Mouse (Mus musculus): Measurements from ENCODE around the gene Dis3l2. TPM values are rescaled to one million over a fixed set of nuclear protein-coding genes. Genes with fewer than 3 reads are reported as not detected.

Dis3l2 gene
- polyA plus RNA-seq, 1 experiment from 2014 or later: 35.0 TPM

GRCm38 (mm10) chr1:86955801-86956200 lies 252.2 kb downstream of the Dis3l2 start:
- Histone ChIP-seq H3K9me3 (no peaks in the 10 kb centered on the region), H3K27ac (no peak overlapping the region), H3K27me3 (ENCODE audit: poor library complexity, severe bottlenecking) (no peaks in the 10 kb centered on the region), H3K36me3 (replicated peaks) (peaks cover 6% of the 10 kb centered on the region; the same call in 1 of the 2 replicates), H3K4me3 (no peak overlapping the region), H3K4me1 (0 out of 2 replicates have a peak, but pooled peaks cover 5% of the 10 kb centered on the region)
- no peak for DNase-seq (ENCODE audit: extremely low spot score, low spot score)

- no peaks in the 10 kb centered on the region for H3K36me3 ChIP-seq (replicated peaks)
Measured at GRCm38 (mm10) chr1:86968261-86968964, 264.8 kb downstream of the Dis3l2 start.

GRCm38 (mm10) chr1:86969173-86969725 lies 265.6 kb downstream of the Dis3l2 start:
- Histone ChIP-seq H3K9me3 (no peaks in the 10 kb centered on the region), H3K36me3 (replicated peaks) (0 out of 2 replicates have a peak, but pooled peaks cover under 1% of the 10 kb centered on the region), H3K4me3 (no peak overlapping the region), H3K27ac (no peak overlapping the region), H3K4me1 (peaks cover 12% of the 10 kb centered on the region), H3K27me3 (ENCODE audit: poor library complexity, severe bottlenecking) (no peaks in the 10 kb centered on the region)
- WGBS: 79% methylated on average over 11 of the region's 11 CpGs
- DNase-seq (ENCODE audit: extremely low spot score, low spot score): no peak

More at GRCm38 (mm10) chr1:86968261-86968964, 264.8 kb downstream of the Dis3l2 start:
- no peak overlapping the region for H3K27ac ChIP-seq
- H3K4me3 ChIP-seq: no peak overlapping the region
- DNase-seq (ENCODE audit: extremely low spot score, low spot score): no peak
- 65% methylated on average over 6 of the region's 6 CpGs for WGBS
- H3K9me3 ChIP-seq: no peaks in the 10 kb centered on the region
- H3K4me1 ChIP-seq: peaks cover 12% of the 10 kb centered on the region
- no peaks in the 10 kb centered on the region for H3K27me3 ChIP-seq (ENCODE audit: poor library complexity, severe bottlenecking)

GRCm38 (mm10) chr1:86972693-86973092 lies 269.1 kb downstream of the Dis3l2 start:
- Histone ChIP-seq H3K4me1 (peaks cover 12% of the 10 kb centered on the region), H3K27ac (no peak overlapping the region), H3K36me3 (replicated peaks) (0 out of 2 replicates have a peak, but pooled peaks cover 2% of the 10 kb centered on the region), H3K27me3 (ENCODE audit: poor library complexity, severe bottlenecking) (no peaks in the 10 kb centered on the region), H3K9me3 (no peaks in the 10 kb centered on the region), H3K4me3 (no peak overlapping the region)
- WGBS: 50% methylated on average over 1 of the region's 1 CpGs
- DNase-seq (ENCODE audit: extremely low spot score, low spot score): no peak

GRCm38 (mm10) chr1:86977018-86977417 lies 273.4 kb downstream of the Dis3l2 start:
- 100% methylated on average over 1 of the region's 1 CpGs for WGBS
- Histone ChIP-seq H3K4me1 (no peaks in the 10 kb centered on the region), H3K4me3 (no peak overlapping the region), H3K27me3 (ENCODE audit: poor library complexity, severe bottlenecking) (no peaks in the 10 kb centered on the region), H3K9me3 (no peaks in the 10 kb centered on the region), H3K36me3 (replicated peaks) (0 out of 2 replicates have a peak, but pooled peaks cover 2% of the 10 kb centered on the region), H3K27ac (no peak overlapping the region)
- DNase-seq (ENCODE audit: extremely low spot score, low spot score): no peak

GRCm38 (mm10) chr1:86986372-86986771 lies 282.8 kb downstream of the Dis3l2 start:
- no peak for DNase-seq (ENCODE audit: extremely low spot score, low spot score)
- Histone ChIP-seq H3K4me1 (no peaks in the 10 kb centered on the region), H3K27ac (no peak overlapping the region)

GRCm38 (mm10) chr1:86992849-86993248 lies 289.2 kb downstream of the Dis3l2 start:
- no peak for DNase-seq (ENCODE audit: extremely low spot score, low spot score)
- H3K36me3 ChIP-seq (replicated peaks): no peaks in the 10 kb centered on the region; the same call in 1 of the 2 replicates
- WGBS: 36% methylated on average over 5 of the region's 5 CpGs
- peaks cover 27% of the 10 kb centered on the region for H3K4me1 ChIP-seq
- H3K27ac ChIP-seq: no peak overlapping the region
- no peaks in the 10 kb centered on the region for H3K9me3 ChIP-seq
- no peak overlapping the region for H3K4me3 ChIP-seq
- peaks cover 9% of the 10 kb centered on the region for H3K27me3 ChIP-seq (ENCODE audit: poor library complexity, severe bottlenecking)

More at GRCm38 (mm10) chr1:86986372-86986771, 282.8 kb downstream of the Dis3l2 start:
- Histone ChIP-seq H3K36me3 (replicated peaks) (no peaks in the 10 kb centered on the region; the same call in 1 of the 2 replicates), H3K27me3 (ENCODE audit: poor library complexity, severe bottlenecking) (0 out of 2 replicates have a peak, but pooled peaks cover 3% of the 10 kb centered on the region), H3K4me3 (no peak overlapping the region), H3K9me3 (no peaks in the 10 kb centered on the region)

GRCm38 (mm10) chr1:86994023-86994422 lies 290.4 kb downstream of the Dis3l2 start:
- no peak for DNase-seq (ENCODE audit: extremely low spot score, low spot score)
- Histone ChIP-seq H3K27me3 (ENCODE audit: poor library complexity, severe bottlenecking) (peaks cover 9% of the 10 kb centered on the region), H3K4me3 (no peak overlapping the region), H3K4me1 (peaks cover 27% of the 10 kb centered on the region), H3K27ac (no peak overlapping the region), H3K9me3 (no peaks in the 10 kb centered on the region), H3K36me3 (replicated peaks) (peaks cover 2% of the 10 kb centered on the region; the same call in 1 of the 2 replicates)

- DNase-seq (ENCODE audit: extremely low spot score, low spot score): no peak
- Histone ChIP-seq H3K4me3 (no peak overlapping the region), H3K36me3 (replicated peaks) (0 out of 2 replicates have a peak, but pooled peaks cover 2% of the 10 kb centered on the region), H3K9me3 (no peaks in the 10 kb centered on the region), H3K27ac (no peak overlapping the region), H3K27me3 (ENCODE audit: poor library complexity, severe bottlenecking) (peaks cover 5% of the 10 kb centered on the region), H3K4me1 (peaks cover 31% of the 10 kb centered on the region)
- 84% methylated on average over 2 of the region's 2 CpGs for WGBS
Measured at GRCm38 (mm10) chr1:86998051-86998450, 294.4 kb downstream of the Dis3l2 start.

GRCm38 (mm10) chr1:87001365-87001764 lies 297.8 kb downstream of the Dis3l2 start:
- H3K4me3 ChIP-seq: no peak overlapping the region
- H3K4me1 ChIP-seq: peaks cover 22% of the 10 kb centered on the region
- H3K27me3 ChIP-seq (ENCODE audit: poor library complexity, severe bottlenecking): peaks cover 3% of the 10 kb centered on the region
- peaks cover 2% of the 10 kb centered on the region; the same call in 1 of the 2 replicates for H3K36me3 ChIP-seq (replicated peaks)
- 92% methylated on average over 5 of the region's 5 CpGs for WGBS
- no peak for DNase-seq (ENCODE audit: extremely low spot score, low spot score)
- H3K27ac ChIP-seq: no peak overlapping the region
- H3K9me3 ChIP-seq: no peaks in the 10 kb centered on the region

- Histone ChIP-seq H3K4me3 (no peak overlapping the region), H3K27me3 (ENCODE audit: poor library complexity, severe bottlenecking) (no peaks in the 10 kb centered on the region), H3K36me3 (replicated peaks) (peaks cover 2% of the 10 kb centered on the region; the same call in 1 of the 2 replicates), H3K9me3 (no peaks in the 10 kb centered on the region), H3K27ac (peak overlapping the region; percentile 44), H3K4me1 (peaks cover 22% of the 10 kb centered on the region)
- peak; percentile 15 for DNase-seq (ENCODE audit: extremely low spot score, low spot score)
- WGBS: 52% methylated on average over 9 of the region's 9 CpGs
Measured at GRCm38 (mm10) chr1:87002545-87003168, 299.0 kb downstream of the Dis3l2 start.

- DNase-seq (ENCODE audit: extremely low spot score, low spot score): no peak
- Histone ChIP-seq H3K36me3 (replicated peaks) (peaks cover 2% of the 10 kb centered on the region; the same call in 1 of the 2 replicates), H3K9me3 (no peaks in the 10 kb centered on the region), H3K27me3 (ENCODE audit: poor library complexity, severe bottlenecking) (no peaks in the 10 kb centered on the region), H3K4me3 (no peak overlapping the region), H3K27ac (peak overlapping the region; percentile 44), H3K4me1 (peaks cover 27% of the 10 kb centered on the region)
- WGBS: 41% methylated on average over 2 of the region's 2 CpGs
Measured at GRCm38 (mm10) chr1:87003169-87003552, 299.6 kb downstream of the Dis3l2 start.

- Histone ChIP-seq H3K27me3 (ENCODE audit: poor library complexity, severe bottlenecking) (no peaks in the 10 kb centered on the region), H3K4me1 (peaks cover 40% of the 10 kb centered on the region), H3K4me3 (no peak overlapping the region), H3K9me3 (no peaks in the 10 kb centered on the region), H3K36me3 (replicated peaks) (no peaks in the 10 kb centered on the region; the same call in 1 of the 2 replicates), H3K27ac (no peak overlapping the region)
- 82% methylated on average over 1 of the region's 1 CpGs for WGBS
- no peak for DNase-seq (ENCODE audit: extremely low spot score, low spot score)
Measured at GRCm38 (mm10) chr1:87006425-87006824, 302.8 kb downstream of the Dis3l2 start.

All from forebrain, embryonic 10.5 days (tissue).